Mouse (Mus musculus): Measurements from ENCODE around the gene Zdbf2.

Gene Zdbf2

DNA sequence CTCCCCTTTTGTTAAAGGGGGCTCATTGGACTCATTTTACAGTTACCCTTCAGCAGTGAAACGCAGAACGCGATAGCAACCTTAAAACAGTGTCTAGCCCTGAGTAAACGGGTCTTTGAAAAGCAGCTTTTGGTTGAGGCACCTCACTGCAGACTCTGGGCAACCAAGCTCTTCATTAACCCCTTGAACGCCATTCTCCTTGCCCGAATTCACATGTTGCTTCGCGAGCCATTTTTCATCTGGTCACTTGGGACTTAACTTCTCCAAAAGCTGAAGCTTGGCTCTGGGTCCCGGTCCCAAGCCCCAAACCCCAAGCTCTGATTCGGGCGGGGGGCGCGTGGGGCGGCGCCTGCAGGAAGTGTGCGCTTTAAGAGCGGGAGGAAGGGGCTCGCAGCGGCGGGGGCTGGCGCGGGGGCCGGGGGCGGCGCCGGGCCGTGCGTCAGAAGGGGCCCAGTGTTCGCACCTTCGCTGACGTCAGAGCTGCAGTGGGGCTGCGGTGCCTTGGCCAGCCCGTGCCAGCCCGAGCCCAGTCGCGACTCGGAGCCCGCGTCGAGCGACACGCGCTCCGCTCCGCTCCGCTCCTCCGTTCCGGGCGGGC, at the start of gene Zdbf2:
Gene Zdbf2 (plus strand): TSS at position 525 of the 598 bp plus-strand sequence.
- no peak for DNase-seq (ENCODE audit: low read depth, low spot score)

DNA sequence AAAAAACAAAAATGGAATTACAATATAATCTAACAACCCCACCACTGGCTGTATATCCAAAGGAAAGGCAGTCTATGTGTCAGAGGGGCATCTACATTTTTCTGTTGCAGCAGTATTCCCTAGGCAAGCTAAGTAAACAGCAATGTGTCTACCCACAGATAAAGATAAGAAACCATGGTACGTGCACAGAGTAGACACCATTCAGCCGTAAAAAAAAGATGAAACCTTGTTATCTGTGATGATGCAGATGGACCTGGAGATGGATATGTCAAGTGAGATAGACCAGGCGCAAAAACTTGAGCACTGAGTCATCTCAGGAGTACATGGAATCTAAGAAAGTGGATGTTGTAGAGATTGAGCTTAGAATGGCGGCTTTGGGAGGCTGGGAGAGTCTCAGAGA, 48.1 kb upstream of the Zdbf2 start:
- no peak for DNase-seq (ENCODE audit: low read depth, low spot score)

DNA sequence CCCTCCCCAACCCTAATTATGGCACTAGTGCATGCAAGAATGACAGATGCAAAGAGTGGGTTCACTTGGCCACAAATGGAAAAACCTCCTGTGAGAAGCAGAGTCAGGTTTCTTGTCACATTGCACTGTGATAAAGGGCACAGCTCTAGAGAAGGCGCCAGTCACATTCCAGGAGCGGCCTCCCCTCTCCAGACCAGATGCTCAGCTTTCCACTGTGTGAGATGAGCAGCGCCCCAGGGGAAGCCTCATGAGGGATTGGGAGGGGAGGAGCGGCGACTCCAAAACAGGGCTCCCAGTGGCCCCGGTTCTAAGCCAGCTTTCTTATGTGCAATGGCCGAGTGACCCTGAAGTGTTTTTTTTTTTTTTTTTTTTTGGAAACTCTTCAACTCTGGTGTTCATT, 47.2 kb upstream of the Zdbf2 start:
- no peak for DNase-seq (ENCODE audit: low read depth, low spot score)

DNA sequence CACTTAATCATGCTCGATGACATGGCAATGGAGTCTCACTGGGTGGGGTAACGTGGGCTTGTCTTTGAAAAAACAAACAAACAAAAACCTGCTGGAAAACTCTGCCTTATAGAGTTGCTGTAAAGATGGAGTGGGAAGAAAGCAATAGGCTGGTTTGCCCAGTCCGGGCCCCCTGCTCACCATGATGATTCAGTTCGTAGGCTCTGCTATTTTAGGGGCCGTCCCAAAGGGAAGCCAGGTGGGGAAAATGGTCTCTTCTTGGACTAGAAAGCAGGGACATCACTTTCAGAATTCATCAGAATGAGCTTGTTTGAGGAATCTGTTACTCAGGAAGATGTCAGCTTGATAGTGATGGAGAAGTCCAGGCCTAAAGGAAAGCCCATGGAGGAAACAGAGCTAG, 45.8 kb upstream of the Zdbf2 start:
- DNase-seq (ENCODE audit: low read depth, low spot score) = no peak

DNA sequence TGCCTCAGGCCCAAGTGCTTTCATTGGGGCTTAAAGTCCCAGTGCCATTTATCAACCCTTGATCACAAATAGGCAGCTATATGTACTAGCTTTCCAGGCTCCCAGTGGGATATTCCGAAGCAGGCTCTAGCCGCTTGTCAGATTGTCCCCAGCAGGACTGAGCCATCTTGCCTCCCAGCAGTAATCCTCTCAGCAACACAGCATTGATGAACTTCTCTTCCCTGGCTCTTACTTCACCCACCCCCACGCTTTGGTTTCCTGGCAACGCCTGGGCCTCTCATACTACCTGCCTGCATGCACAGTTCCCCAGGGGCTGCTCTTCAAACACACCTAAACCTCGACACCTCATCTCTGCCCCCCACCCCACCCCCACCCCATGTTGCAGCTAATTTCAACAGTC, 35.7 kb upstream of the Zdbf2 start:
- DNase-seq (ENCODE audit: low read depth, low spot score) = no peak

DNA sequence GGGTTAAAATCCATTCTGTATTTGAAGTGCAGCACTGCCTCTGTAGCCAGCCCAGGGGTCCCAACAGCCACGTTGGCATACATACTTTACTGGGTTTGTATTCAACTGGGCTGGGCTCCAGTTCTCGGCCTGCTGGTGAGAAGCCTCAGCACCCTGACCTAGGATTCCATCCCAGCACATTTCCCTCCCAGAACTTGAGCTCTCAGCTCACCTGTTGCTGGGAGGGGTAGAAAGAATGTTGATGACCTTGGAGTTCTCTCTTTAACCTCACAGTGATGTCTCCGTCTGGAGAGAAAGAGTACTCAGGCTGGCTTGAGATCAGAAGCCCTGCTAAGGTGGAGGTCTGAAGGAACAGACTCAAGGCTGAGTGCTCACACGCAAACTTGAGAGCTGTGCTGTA, 33.8 kb upstream of the Zdbf2 start:
- no peak for DNase-seq (ENCODE audit: low read depth, low spot score)

DNA sequence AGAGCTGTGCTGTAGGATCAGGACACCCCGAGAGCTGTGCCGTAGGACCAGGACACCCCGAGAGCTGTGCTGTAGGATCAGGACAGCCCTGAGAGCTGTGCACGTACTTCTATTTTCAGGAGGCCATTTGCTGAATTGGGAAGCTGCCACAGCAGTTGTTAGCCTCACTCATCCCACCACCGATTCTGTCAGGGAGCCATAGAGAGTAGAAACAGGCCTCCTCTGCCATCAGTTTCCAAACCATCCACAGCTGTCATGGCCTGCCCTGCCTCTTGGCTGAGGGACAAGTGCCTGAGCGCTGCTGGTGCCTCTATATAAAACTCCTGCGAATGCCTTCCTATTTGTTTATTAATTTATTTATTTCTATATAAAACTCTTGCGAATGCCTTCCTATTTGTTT, 33.3 kb upstream of the Zdbf2 start:
- DNase-seq (ENCODE audit: low read depth, low spot score) = no peak

DNA sequence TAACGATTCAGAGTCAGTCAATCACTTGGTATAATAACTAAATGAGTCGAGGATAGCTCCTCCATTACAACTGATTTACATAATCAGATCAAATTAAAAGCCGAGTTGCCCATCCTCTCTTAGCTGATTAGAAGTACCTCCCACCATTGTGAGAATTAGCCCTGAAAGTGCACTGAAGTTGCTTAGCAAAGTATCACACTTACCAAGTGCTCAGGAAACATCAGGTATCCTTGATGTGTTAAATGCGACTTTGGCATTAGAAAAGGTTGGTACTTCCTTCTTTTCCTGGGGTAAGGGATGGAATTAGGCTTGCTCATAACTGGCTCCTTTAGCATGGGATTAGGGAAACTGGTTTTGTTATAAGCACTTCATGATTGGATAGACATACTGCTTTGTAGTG, 29.2 kb upstream of the Zdbf2 start:
- no peak for DNase-seq (ENCODE audit: low read depth, low spot score)

DNA sequence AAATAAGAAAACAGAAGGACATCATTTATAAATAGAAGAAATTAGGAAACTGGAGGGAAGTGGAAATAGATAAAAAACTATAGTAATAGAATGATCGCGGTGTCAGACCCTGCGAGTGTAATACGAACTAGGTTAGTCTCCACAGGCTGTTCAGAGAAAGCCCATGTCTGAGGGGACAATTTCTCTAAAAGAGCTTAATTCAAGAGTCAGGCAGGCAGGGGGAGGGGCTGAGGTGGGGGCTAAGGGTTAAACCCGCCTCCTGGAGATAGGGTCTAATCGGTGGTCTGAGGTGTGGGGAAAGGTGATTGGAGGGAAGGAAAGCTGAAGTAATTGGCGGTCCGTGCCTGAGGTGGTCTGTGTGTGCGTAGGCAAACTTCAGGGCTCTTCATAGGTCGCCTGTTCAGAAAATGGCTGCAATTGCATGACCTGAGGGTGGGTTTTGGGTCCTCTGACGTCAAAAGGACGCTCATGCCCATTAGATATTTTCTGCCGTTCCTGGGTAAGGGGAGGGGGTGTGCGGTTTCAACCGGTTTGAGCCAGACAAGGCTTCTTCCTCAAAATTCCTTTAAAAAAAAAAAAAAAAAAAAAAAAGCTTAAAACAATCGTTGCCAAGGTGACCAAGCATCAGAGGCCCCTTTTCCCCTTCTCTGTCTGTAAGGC, 26.1 kb upstream of the Zdbf2 start:
- no peak for DNase-seq (ENCODE audit: low read depth, low spot score)

DNA sequence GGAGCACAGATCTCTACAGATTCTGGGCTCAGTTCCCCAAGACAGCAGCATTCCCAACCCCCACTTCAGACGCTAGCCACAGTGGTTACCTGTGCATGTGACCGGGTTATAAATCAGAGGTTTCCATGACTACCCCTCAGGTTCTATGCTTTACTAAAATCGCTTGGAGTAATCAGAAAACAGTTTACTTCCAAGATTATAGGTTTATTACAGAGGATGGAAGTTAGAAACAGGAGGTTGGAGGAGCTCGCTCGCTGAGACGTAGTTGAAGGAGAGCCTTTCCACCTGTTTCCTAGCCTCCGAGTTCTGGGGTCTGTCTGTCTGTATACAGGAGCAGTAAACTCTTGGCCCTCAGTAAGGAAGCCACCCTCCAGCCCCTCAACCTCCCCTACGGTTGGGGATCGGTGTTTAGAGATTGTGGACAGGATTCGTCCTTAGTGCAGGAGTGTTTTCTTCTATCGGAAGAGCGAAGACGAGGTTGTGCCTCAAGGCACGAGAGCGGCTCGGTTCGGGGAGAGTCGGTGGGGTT, 25.2 kb upstream of the Zdbf2 start:
- DNase-seq (ENCODE audit: low read depth, low spot score) = no peak

DNA sequence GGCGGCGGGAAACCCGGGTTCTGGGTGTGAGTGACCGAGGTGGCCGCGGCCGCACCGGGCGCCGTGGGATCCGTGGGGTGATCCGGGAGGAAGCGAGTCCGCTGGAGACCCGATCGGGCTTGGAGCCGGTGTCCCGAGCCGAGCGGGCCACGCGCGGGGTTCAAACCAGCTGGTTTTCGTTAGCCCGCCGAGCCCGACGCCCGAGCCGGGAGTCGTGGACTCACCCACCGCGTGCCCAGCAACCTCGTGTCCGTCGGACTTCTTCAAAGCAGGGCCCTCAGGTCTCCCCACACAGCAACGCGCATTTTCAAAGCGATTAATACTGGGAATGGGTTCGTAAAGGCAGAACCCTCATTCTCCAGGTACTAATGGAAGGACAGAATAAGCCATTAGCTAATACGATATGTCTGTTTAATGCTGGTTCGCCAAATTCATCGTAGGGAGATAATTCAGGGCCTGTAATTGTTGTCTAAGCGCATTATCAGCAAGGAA, 24.7 kb upstream of the Zdbf2 start:
- no peak for DNase-seq (ENCODE audit: low read depth, low spot score)

DNA sequence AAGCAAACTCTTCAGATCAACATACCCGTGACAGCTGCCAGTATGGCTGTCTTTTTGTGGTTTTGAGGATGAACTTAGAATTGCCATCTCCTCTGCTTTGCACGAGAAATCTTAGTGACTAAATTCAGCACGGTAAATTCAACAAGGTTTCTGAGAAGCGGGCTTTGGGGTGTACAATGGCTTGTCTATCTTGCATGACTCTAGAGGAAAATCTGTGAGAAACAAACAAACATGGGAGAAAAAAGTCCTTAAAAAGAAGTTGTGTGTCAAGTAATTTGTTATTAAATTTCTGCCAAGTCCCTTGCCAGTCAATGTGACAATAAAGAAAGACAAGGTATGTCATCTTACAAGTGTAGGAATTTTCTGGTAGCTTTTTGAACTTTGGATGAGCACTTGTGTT, 23.8 kb upstream of the Zdbf2 start:
- no peak for DNase-seq (ENCODE audit: low read depth, low spot score)

DNA sequence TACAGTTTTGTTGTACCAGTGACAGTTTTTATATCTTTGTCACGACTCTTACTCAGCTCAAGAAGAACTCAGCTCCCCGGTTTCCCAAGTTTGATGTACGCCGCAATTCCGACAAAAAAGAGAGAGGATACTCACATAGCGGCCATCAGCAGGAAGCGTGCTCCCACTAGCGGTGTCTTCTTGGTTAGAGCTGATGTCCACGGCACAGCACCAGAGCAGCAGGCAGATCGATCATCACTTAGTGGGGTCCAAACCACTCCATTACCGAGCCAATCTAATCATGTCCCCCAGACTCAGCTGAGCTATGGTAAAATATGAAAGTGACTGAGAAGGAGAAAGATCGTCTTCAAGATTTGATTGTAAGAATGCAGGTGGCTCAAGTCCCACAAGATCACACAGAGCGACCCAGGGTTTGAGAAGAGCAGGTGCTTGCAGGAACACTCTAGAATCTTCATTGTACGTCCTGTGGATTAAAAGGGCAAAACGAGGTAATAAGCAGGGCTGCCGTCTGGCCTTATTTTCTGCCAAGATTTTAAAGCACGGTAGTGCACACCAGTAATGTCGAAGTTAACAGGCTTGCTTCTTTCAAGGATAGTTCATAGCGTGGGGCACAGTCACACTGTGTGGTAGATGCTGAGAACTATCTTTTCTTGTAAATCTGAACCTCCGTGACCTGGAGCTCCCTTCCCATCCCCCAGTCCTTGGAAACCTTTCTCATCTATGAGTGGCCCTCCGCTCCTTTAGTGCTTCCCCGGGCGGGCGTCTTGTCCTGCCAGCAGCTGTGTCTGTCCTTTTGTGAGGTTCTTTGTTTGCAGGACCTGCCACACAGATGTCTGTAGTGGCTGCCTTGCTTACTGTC, 20.5 kb upstream of the Zdbf2 start:
- no peak for DNase-seq (ENCODE audit: low read depth, low spot score)

DNA sequence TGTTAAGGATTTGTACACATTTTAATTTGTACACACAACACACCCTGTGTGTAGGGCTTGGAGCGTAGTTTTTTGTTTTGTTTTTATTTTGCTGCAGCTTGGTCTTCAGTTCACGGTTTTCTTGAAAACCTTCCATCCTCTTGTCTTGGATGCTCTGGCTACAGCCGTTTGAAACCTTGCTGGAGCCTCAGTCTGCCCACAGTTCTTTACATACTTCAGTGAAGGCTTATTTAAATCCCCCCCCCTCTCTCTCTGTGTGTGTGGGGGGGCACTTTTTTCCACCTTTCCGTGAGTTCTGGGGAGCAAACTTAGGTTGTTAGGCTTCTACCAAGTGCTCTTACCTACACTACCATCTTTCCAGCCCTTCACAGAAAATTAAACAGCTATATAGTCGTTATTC, 19.8 kb upstream of the Zdbf2 start:
- DNase-seq (ENCODE audit: low read depth, low spot score) = no peak

DNA sequence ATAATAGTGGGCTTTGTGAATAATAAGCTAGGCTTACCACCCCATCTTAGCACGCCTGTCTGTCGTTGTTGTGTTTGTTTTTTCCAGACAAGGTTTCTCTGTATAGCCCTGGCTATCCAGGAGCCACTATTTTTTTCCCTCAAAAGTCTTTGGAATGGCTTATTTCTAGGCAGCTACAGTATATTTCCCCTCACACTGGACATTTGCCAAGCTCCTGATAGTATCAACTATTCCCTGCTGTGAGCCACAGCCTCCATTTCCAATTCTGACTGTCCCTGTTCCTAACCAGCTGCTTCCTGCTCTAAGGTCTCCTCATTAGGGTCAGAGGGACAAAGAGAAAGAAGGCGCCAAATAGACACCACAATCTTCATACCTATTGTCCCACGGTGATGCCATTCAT, 18.0 kb upstream of the Zdbf2 start:
- DNase-seq (ENCODE audit: low read depth, low spot score) = no peak

DNA sequence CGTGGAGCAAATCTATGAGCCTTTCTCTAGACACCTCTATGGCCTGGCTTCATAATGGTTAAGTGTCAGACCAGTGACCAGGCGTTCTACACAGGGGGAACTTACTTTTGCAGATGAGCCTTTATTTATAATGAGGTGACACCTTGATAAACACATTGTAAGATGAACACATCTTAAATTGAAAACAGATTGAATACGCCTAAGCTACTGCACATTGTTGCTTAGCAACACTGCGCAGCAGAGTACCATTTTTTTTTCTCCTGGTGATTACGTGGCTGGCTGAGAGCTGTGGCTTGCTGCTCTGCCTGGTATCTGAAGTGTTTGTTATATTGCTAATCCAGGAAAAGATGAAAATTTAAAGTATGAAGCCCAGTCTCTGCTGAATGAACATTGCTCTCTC, 17.0 kb upstream of the Zdbf2 start:
- peak; percentile 58 for DNase-seq (ENCODE audit: low read depth, low spot score)

DNA sequence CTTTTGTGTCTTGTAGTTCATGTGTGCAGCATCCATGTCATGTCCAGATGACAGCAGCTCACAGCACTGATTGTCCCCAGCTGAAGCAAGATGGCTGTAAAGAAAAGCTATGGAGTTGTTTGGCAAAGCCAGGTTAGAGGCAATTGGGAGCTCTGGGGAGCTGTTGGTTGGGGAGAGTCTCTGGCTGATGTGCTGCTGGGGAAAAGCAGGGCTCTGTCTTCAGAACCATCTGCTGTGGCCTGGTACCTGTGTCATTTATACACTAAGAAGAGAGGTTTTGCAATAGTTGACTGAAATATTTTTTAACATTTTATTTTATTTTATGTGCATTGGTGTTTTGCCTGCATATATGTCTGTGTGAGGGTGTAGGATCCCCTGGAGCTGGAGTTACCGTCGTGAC, 14.6 kb upstream of the Zdbf2 start:
- no peak for DNase-seq (ENCODE audit: low read depth, low spot score)

DNA sequence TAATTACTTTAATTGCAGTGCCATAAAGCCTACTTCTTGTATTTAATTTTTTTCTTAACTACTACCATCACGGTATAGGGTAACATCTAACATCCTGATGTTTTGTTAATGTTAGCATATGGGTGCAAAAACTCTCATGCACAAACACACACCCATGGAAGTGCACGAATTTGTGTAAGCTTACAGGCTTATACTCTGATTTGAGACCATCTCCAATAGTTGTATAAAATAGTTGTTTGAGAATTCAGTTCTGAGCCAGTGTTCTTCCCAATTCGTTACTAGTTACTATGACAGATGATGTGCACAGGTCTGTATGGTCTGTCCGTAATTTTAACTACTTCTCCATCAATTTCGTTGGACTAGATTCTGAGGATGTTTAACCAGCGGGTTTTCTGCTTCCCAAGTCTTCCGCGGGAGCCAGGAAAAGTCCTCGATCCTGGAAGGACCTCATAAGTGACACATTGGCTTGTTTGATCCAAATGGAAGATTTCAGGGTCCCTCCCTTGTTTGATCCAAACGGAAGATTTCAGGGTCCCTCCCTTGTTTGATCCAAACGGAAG, 13.7 kb upstream of the Zdbf2 start:
- DNase-seq (ENCODE audit: low read depth, low spot score) = no peak

DNA sequence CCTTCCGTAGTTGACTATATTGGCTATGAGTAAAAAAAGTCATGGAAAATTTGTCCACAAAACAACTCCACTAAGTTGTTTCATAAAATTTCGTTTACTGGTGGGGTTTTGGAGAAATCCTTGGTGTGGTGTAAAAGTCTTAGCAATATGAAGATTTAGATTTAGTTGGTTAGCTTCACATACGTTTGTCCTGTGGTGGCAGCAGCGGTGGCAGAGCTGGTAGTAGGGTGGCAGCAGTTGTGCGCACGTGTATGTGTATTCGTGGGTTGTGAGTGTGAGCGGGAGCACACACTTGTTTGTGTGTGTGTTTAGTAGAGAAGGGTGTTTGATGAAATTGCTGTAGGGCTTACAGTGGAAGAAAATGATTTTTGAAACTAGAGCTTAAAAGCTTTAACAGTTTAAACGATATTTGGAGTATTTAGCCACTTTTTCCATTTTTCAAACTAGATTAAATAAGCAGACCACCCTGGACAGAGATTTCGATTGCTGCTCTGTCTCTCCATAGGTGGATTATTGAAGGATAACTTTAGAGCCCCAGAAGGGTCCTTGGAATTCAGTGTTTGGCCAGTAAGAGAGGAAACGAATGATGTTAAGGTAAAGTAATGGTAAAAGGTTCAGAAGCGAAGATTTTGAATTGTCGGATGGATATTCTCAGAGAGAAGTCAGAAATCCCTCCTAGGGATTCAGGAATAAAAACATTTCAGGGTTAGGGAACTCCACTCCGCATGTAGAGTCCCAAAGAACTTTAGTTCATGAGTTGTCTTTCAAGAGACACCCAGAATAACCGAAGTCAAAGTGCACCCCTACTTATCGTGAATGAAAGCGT, 12.9 kb upstream of the Zdbf2 start:
- DNase-seq (ENCODE audit: low read depth, low spot score) = no peak

DNA sequence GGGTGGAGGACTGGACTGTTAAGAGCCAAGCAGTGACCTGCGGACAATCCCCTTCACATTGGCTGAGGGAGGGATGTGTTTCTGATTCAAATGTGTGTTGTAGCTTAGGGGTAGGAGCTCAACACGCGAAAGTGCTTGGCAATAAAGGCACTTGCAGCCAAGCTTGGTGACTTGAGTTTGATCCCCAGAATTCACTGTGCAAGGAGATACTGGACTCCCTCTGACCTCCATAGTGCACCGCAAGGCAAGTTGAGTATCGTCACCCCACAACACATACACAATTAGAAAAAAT, 12.4 kb upstream of the Zdbf2 start:
- DNase-seq (ENCODE audit: low read depth, low spot score) = no peak

DNA sequence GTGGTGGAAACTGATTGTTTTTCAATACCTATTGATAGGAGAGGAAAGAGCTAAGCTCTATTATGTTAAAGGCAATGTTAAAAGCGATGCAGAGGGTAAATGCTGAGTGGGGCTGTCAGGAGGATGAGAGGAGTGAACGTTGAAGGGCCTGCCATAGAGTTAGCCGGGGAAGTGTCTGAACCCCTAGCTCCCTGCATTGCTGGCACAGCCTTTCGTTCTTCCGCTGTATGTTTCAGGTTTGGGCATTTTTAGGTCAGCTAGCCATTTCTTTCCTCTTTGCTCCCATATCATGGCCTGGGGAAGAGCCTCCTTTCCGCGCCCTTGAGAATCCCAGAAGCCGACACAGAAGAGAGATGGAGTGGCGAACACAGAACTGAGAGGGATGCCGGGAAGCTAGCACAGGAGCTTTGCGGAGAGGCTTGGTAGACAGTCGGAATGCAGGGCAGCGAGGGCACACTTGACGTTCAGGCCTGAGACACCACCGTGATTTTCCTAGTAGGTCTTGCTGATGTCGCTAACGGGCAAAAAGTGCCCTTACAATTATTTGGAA, 11.9 kb upstream of the Zdbf2 start:
- DNase-seq (ENCODE audit: low read depth, low spot score) = no peak

Measured in telencephalon, adult 2 months (tissue).